Mouse (Mus musculus): Measurements from ENCODE around the gene Slco4c1. TPM values are rescaled to one million over a fixed set of nuclear protein-coding genes. Genes with fewer than 3 reads are reported as not detected.

The Slco4c1 gene
- polyA plus RNA-seq, 1 experiment from 2014 or later: 0.52 TPM

- peaks cover 4% of the 10 kb centered on the region; the same call in 1 of the 2 replicates for H3K27me3 ChIP-seq (ENCODE audit: control insufficient read depth, insufficient read depth, low read length)
- WGBS: 100% methylated on average over 1 of the region's 1 CpGs
- H3K27ac ChIP-seq (replicated peaks; ENCODE audit: low read depth, low read length): no peak overlapping the region
- H3K36me3 ChIP-seq (replicated peaks; ENCODE audit: control insufficient read depth, insufficient read depth, low read depth, low read length): no peaks in the 10 kb centered on the region
- H3K4me1 ChIP-seq (ENCODE audit: control insufficient read depth, insufficient read depth, low read length): peaks cover 2% of the 10 kb centered on the region; the same call in 1 of the 2 replicates
- ATAC-seq (replicated peaks; ENCODE audit: insufficient number of reproducible peaks, low FRiP score, low TSS enrichment, low read depth) (no peak), DNase-seq (ENCODE audit: low spot score) (no peak)
- no peaks in the 10 kb centered on the region for H3K9me3 ChIP-seq (replicated peaks; ENCODE audit: control insufficient read depth, low read length)
- no peak overlapping the region for H3K4me3 ChIP-seq (ENCODE audit: low read depth, low read length)
- no peak overlapping the region for H3K4me2 ChIP-seq (ENCODE audit: low read depth, low read length)
- no peak overlapping the region for H3K9ac ChIP-seq (replicated peaks; ENCODE audit: low read length)
Measured at GRCm38 (mm10) chr1:96868722-96869121, 3.2 kb downstream of the Slco4c1 start.

DNA sequence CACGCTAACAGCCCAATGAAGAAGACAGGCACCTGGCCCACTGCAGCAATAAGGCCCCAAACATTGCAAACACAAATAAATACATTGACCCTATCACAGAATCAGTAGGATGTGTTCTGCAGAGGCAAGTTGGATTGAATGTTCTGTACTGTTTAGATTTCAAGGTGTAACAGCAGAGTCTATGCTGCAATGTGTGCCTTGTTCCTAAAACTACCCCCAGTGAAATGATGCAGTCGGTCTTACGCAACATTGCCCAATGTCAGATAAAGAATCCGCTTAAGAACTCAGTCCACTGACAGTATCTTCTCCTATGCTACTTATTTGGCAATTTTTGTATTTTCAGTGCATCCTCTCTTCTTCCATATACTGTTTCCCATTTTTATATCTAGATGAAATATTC, 6.0 kb downstream of the Slco4c1 start:
- WGBS: 96% methylated on average over 4 of the region's 4 CpGs
- no peak for ATAC-seq (replicated peaks; ENCODE audit: insufficient number of reproducible peaks, low FRiP score, low TSS enrichment, low read depth)
- no peaks in the 10 kb centered on the region for H3K4me1 ChIP-seq (ENCODE audit: control insufficient read depth, insufficient read depth, low read length)
- no peak overlapping the region for H3K4me2 ChIP-seq (ENCODE audit: low read depth, low read length)
- no peak overlapping the region for H3K4me3 ChIP-seq (ENCODE audit: low read depth, low read length)
- no peaks in the 10 kb centered on the region for H3K9me3 ChIP-seq (replicated peaks; ENCODE audit: control insufficient read depth, low read length)
- H3K27ac ChIP-seq (replicated peaks; ENCODE audit: low read depth, low read length): no peak overlapping the region
- H3K9ac ChIP-seq (replicated peaks; ENCODE audit: low read length): no peak overlapping the region
- DNase-seq (ENCODE audit: low spot score): no peak
- no peaks in the 10 kb centered on the region for H3K27me3 ChIP-seq (ENCODE audit: control insufficient read depth, insufficient read depth, low read length)
- H3K36me3 ChIP-seq (replicated peaks; ENCODE audit: control insufficient read depth, insufficient read depth, low read depth, low read length): no peaks in the 10 kb centered on the region

DNA sequence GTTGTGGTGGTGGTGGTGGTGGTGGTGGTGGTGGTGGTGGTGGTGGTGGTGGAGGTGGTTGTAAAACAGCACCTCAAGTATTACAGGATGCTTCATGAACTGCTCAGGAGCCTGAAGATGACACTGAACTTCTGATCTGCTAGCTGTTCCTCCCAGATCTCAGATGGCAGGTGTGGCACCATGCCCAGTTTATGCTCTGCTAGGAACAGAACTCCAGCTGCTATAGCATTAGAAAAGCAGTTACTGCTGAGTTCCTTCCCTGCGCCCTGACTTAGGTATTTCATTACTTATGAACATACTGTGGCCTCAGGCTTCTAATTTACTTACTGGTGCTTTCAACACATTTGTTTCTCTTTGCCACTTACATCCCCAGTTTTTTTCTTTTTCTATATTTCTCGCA, 7.9 kb downstream of the Slco4c1 start:
- Histone ChIP-seq H3K27me3 (ENCODE audit: control insufficient read depth, insufficient read depth, low read length) (no peaks in the 10 kb centered on the region), H3K4me1 (ENCODE audit: control insufficient read depth, insufficient read depth, low read length) (no peaks in the 10 kb centered on the region)

GRCm38 (mm10) chr1:96859995-96860684, 11.8 kb downstream of the Slco4c1 start:
- Histone ChIP-seq H3K4me3 (ENCODE audit: low read depth, low read length) (no peak overlapping the region), H3K9me3 (replicated peaks; ENCODE audit: control insufficient read depth, low read length) (no peaks in the 10 kb centered on the region), H3K27ac (replicated peaks; ENCODE audit: low read depth, low read length) (no peak overlapping the region), H3K27me3 (ENCODE audit: control insufficient read depth, insufficient read depth, low read length) (no peaks in the 10 kb centered on the region), H3K36me3 (replicated peaks; ENCODE audit: control insufficient read depth, insufficient read depth, low read depth, low read length) (no peaks in the 10 kb centered on the region), H3K4me2 (ENCODE audit: low read depth, low read length) (no peak overlapping the region), H3K4me1 (ENCODE audit: control insufficient read depth, insufficient read depth, low read length) (no peaks in the 10 kb centered on the region), H3K9ac (replicated peaks; ENCODE audit: low read length) (no peak overlapping the region)
- DNase-seq (ENCODE audit: low spot score) (no peak), ATAC-seq (replicated peaks; ENCODE audit: insufficient number of reproducible peaks, low FRiP score, low TSS enrichment, low read depth) (no peak)
- WGBS: 88% methylated on average over 7 of the region's 7 CpGs

More for the DNA sequence above, 7.9 kb downstream of the Slco4c1 start:
- Histone ChIP-seq H3K4me2 (ENCODE audit: low read depth, low read length) (no peak overlapping the region), H3K9ac (replicated peaks; ENCODE audit: low read length) (no peak overlapping the region), H3K36me3 (replicated peaks; ENCODE audit: control insufficient read depth, insufficient read depth, low read depth, low read length) (no peaks in the 10 kb centered on the region), H3K27ac (replicated peaks; ENCODE audit: low read depth, low read length) (no peak overlapping the region), H3K4me3 (ENCODE audit: low read depth, low read length) (no peak overlapping the region), H3K9me3 (replicated peaks; ENCODE audit: control insufficient read depth, low read length) (no peaks in the 10 kb centered on the region)
- DNase-seq (ENCODE audit: low spot score): no peak
- ATAC-seq (replicated peaks; ENCODE audit: insufficient number of reproducible peaks, low FRiP score, low TSS enrichment, low read depth): no peak
- 81% methylated on average over 2 of the region's 2 CpGs for WGBS

DNA sequence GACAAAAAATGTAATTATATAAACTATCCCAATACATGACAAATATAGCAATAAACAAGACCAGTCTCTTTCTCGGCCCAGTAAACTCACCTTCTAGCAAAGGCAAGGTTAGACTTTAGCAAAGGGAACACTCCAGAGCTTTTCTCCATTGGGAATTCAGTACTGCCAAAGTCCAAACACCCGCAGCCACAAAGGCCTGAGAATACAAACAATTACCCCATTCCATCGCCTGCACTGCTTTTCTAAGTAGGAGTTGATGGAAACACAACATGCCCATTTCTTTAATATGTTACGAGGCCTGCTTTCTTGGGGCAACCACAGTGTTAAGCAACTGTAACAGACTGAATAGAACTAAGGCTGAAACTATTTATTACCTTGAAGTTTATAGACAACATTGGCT, 18.4 kb downstream of the Slco4c1 start:
- H3K4me2 ChIP-seq (ENCODE audit: low read depth, low read length): no peak overlapping the region
- no peak overlapping the region for H3K27ac ChIP-seq (replicated peaks; ENCODE audit: low read depth, low read length)
- H3K36me3 ChIP-seq (replicated peaks; ENCODE audit: control insufficient read depth, insufficient read depth, low read depth, low read length): no peaks in the 10 kb centered on the region
- no peaks in the 10 kb centered on the region for H3K4me1 ChIP-seq (ENCODE audit: control insufficient read depth, insufficient read depth, low read length)
- H3K4me3 ChIP-seq (ENCODE audit: low read depth, low read length): no peak overlapping the region
- no peak overlapping the region for H3K9ac ChIP-seq (replicated peaks; ENCODE audit: low read length)
- H3K27me3 ChIP-seq (ENCODE audit: control insufficient read depth, insufficient read depth, low read length): no peaks in the 10 kb centered on the region
- 88% methylated on average over 4 of the region's 4 CpGs for WGBS
- H3K9me3 ChIP-seq (replicated peaks; ENCODE audit: control insufficient read depth, low read length): no peaks in the 10 kb centered on the region
- no peak for ATAC-seq (replicated peaks; ENCODE audit: insufficient number of reproducible peaks, low FRiP score, low TSS enrichment, low read depth)
- no peak for DNase-seq (ENCODE audit: low spot score)

DNA sequence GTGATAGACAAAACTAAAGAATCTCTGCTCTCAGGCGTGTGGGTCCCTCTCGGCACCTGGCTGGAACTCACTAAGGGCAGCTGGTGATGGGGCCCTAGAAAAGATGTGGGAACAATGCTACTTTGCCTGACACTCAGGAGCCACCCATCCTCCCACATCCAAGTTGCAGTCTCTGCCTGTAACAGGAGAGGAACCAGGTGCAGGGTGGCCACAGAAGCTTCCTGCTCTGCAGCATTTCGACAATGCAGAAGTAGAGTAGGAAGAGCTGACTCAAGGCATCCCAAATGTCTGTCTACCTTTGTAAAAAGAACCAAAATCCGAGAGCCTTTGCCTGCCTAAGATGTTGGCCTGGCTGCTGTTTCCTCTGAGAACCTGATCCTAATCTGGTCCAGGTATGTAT, 22.9 kb downstream of the Slco4c1 start:
- WGBS: 68% methylated on average over 4 of the region's 4 CpGs
- H3K4me1 ChIP-seq (ENCODE audit: control insufficient read depth, insufficient read depth, low read length): no peaks in the 10 kb centered on the region
- H3K9ac ChIP-seq (replicated peaks; ENCODE audit: low read length): no peak overlapping the region
- H3K36me3 ChIP-seq (replicated peaks; ENCODE audit: control insufficient read depth, insufficient read depth, low read depth, low read length): no peaks in the 10 kb centered on the region
- H3K4me3 ChIP-seq (ENCODE audit: low read depth, low read length): no peak overlapping the region
- no peaks in the 10 kb centered on the region for H3K9me3 ChIP-seq (replicated peaks; ENCODE audit: control insufficient read depth, low read length)
- H3K27me3 ChIP-seq (ENCODE audit: control insufficient read depth, insufficient read depth, low read length): no peaks in the 10 kb centered on the region
- ATAC-seq (replicated peaks; ENCODE audit: insufficient number of reproducible peaks, low FRiP score, low TSS enrichment, low read depth): no peak
- no peak overlapping the region for H3K4me2 ChIP-seq (ENCODE audit: low read depth, low read length)
- no peak for DNase-seq (ENCODE audit: low spot score)
- no peak overlapping the region for H3K27ac ChIP-seq (replicated peaks; ENCODE audit: low read depth, low read length)

DNA sequence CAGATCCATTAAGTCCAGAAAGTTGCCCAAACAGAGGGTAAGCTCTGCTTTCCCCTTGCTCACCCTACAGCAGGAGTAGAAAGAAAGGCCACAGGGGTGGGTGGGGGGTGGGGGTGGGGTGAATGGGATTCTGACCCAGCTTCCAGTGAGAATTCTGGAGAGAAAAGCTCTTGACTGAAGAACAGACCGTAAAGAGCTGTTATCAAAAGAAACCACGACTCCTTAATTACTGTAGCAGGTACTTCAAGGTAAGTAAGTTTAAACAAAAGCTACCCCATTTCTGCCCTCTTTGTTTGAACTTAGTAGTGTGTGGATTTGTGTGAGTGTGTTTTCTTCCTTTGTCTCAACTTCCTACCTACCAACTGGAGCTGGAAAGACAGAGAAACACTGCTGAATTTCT, 23.4 kb downstream of the Slco4c1 start:
- WGBS: 57% methylated on average over 2 of the region's 2 CpGs
- no peak for ATAC-seq (replicated peaks; ENCODE audit: insufficient number of reproducible peaks, low FRiP score, low TSS enrichment, low read depth)

GRCm38 (mm10) chr1:96846727-96847126, 25.2 kb downstream of the Slco4c1 start:
- no peak overlapping the region for H3K4me3 ChIP-seq (ENCODE audit: low read depth, low read length)
- no peak overlapping the region for H3K4me2 ChIP-seq (ENCODE audit: low read depth, low read length)
- WGBS: 1% methylated on average over 3 of the region's 3 CpGs
- H3K4me1 ChIP-seq (ENCODE audit: control insufficient read depth, insufficient read depth, low read length): no peaks in the 10 kb centered on the region
- H3K9ac ChIP-seq (replicated peaks; ENCODE audit: low read length): no peak overlapping the region
- 0 out of 2 replicates have a peak, but pooled peaks have one; percentile 29 for ATAC-seq (replicated peaks; ENCODE audit: insufficient number of reproducible peaks, low FRiP score, low TSS enrichment, low read depth)
- H3K27ac ChIP-seq (replicated peaks; ENCODE audit: low read depth, low read length): no peak overlapping the region
- DNase-seq (ENCODE audit: low spot score): peak; percentile 73
- no peaks in the 10 kb centered on the region for H3K27me3 ChIP-seq (ENCODE audit: control insufficient read depth, insufficient read depth, low read length)
- H3K9me3 ChIP-seq (replicated peaks; ENCODE audit: control insufficient read depth, low read length): no peaks in the 10 kb centered on the region
- H3K36me3 ChIP-seq (replicated peaks; ENCODE audit: control insufficient read depth, insufficient read depth, low read depth, low read length): no peaks in the 10 kb centered on the region

More for the DNA sequence above, 23.4 kb downstream of the Slco4c1 start:
- no peaks in the 10 kb centered on the region for H3K36me3 ChIP-seq (replicated peaks; ENCODE audit: control insufficient read depth, insufficient read depth, low read depth, low read length)
- H3K27me3 ChIP-seq (ENCODE audit: control insufficient read depth, insufficient read depth, low read length): no peaks in the 10 kb centered on the region
- H3K4me3 ChIP-seq (ENCODE audit: low read depth, low read length): no peak overlapping the region
- no peak overlapping the region for H3K9ac ChIP-seq (replicated peaks; ENCODE audit: low read length)
- no peaks in the 10 kb centered on the region for H3K9me3 ChIP-seq (replicated peaks; ENCODE audit: control insufficient read depth, low read length)
- no peak overlapping the region for H3K4me2 ChIP-seq (ENCODE audit: low read depth, low read length)
- no peaks in the 10 kb centered on the region for H3K4me1 ChIP-seq (ENCODE audit: control insufficient read depth, insufficient read depth, low read length)
- H3K27ac ChIP-seq (replicated peaks; ENCODE audit: low read depth, low read length): no peak overlapping the region
- no peak for DNase-seq (ENCODE audit: low spot score)
